Mouse (Mus musculus) lung, postnatal 4 days (tissue): ENCODE measurements around the gene Trim3.
A peak's percentile ranks its signal among the peaks of the same experiment; 100 is the strongest.

ENCODE experiments used
- DNase-seq, 2 experiments: peaks; one replicate each; pipeline ENCODE4 v3.0.0; 2021

Gene Trim3

GRCm38 (mm10) chr7:105608467-105608866 lies 24.9 kb downstream of the Trim3 start:
- DNase-seq, result no peak

GRCm38 (mm10) chr7:105602860-105603623 lies 30.3 kb downstream of the Trim3 start:
- DNase-seq, result peak; percentile 68 to 76

GRCm38 (mm10) chr7:105590097-105590496 lies 43.3 kb downstream of the Trim3 start:
- no peak for DNase-seq

GRCm38 (mm10) chr7:105588325-105588912 lies 45.0 kb downstream of the Trim3 start:
- DNase-seq, result peak in 1 of 2 experiments; percentile 46

- no peak for DNase-seq
Observed at GRCm38 (mm10) chr7:105581959-105582358, 51.4 kb downstream of the Trim3 start.

- DNase-seq, result peak; percentile 81 to 86
Observed at GRCm38 (mm10) chr7:105581094-105581703, 52.2 kb downstream of the Trim3 start, which contains the start of gene Apbb1. Apbb1 (minus strand) TSS chr7:105581653.

- DNase-seq, result peak in 1 of 2 experiments; percentile 31
Observed at GRCm38 (mm10) chr7:105580627-105581089, 52.7 kb downstream of the Trim3 start.

GRCm38 (mm10) chr7:105578481-105578880 lies 54.9 kb downstream of the Trim3 start:
- DNase-seq, result no peak

- DNase-seq, result no peak
Observed at GRCm38 (mm10) chr7:105577377-105577871, 55.9 kb downstream of the Trim3 start.

- no peak for DNase-seq
Observed at GRCm38 (mm10) chr7:105576166-105576748, 57.1 kb downstream of the Trim3 start.

- DNase-seq, result no peak
Observed at GRCm38 (mm10) chr7:105574537-105574936, 58.8 kb downstream of the Trim3 start.

- no peak for DNase-seq
Observed at GRCm38 (mm10) chr7:105572949-105573348, 60.4 kb downstream of the Trim3 start.

GRCm38 (mm10) chr7:105570756-105571155 lies 62.6 kb downstream of the Trim3 start:
- DNase-seq, result no peak

- no peak for DNase-seq
Observed at GRCm38 (mm10) chr7:105569512-105570496, 63.6 kb downstream of the Trim3 start.

- peak in 1 of 2 experiments; percentile 22 for DNase-seq
Observed at GRCm38 (mm10) chr7:105568988-105569471, 64.3 kb downstream of the Trim3 start.

GRCm38 (mm10) chr7:105568583-105568982 lies 64.8 kb downstream of the Trim3 start:
- no peak for DNase-seq

- DNase-seq, result peak in 1 of 2 experiments; percentile 30
Observed at GRCm38 (mm10) chr7:105565071-105565836, 68.1 kb downstream of the Trim3 start.

GRCm38 (mm10) chr7:105563367-105563766 lies 70.0 kb downstream of the Trim3 start:
- no peak for DNase-seq

GRCm38 (mm10) chr7:105562317-105562716 lies 71.1 kb downstream of the Trim3 start:
- no peak for DNase-seq

- peak in 1 of 2 experiments; percentile 20 for DNase-seq
Observed at GRCm38 (mm10) chr7:105559016-105559415, 74.4 kb downstream of the Trim3 start.

- peak in 1 of 2 experiments; percentile 18 for DNase-seq
Observed at GRCm38 (mm10) chr7:105557671-105558070, 75.7 kb downstream of the Trim3 start.
